Mouse (Mus musculus): ENCODE data around the gene Ctsll3.
A peak's percentile ranks its signal among the peaks of the same experiment; 100 is the strongest.

Ctsll3 gene

GRCm38 (mm10) chr13:60802749-60803148 lies at the start of gene Ctsll3:
Ctsll3 (minus strand) TSS chr13:60802849.
- DNase-seq (ENCODE audit: low spot score) = no peak

GRCm38 (mm10) chr13:60848241-60849120 lies 45.8 kb upstream of the Ctsll3 start:
- peak; percentile 53 for DNase-seq (ENCODE audit: low spot score)

GRCm38 (mm10) chr13:60843153-60843552 lies 40.5 kb upstream of the Ctsll3 start:
- DNase-seq (ENCODE audit: low spot score) = no peak

DNA sequence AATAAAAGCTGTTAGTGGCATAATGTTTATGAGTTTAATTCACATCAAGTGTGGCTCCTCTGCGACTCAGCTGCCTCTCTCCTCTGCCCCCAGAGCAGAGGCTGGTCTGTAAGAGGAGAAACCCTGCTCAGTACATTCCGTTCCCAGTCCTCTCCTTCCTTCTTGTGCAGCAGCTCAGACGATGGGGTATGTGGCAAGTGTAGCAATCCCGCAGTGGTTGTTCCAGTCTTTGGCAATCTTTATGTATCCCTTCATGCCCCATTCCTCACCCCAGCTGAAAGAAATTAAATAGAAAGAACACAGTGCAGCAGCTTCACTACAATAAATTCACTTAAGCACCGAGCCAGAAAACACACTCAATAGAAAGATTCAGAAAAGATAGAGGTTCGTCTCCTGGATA lies 40.1 kb upstream of the Ctsll3 start:
- no peak for DNase-seq (ENCODE audit: low spot score)

GRCm38 (mm10) chr13:60839353-60839902 lies 36.8 kb upstream of the Ctsll3 start:
- DNase-seq (ENCODE audit: low spot score) = no peak

- peak; percentile 48 for DNase-seq (ENCODE audit: low spot score)
These were observed 23.4 kb upstream of the Ctsll3 start for GRCm38 (mm10) chr13:60826052-60826451.

DNA sequence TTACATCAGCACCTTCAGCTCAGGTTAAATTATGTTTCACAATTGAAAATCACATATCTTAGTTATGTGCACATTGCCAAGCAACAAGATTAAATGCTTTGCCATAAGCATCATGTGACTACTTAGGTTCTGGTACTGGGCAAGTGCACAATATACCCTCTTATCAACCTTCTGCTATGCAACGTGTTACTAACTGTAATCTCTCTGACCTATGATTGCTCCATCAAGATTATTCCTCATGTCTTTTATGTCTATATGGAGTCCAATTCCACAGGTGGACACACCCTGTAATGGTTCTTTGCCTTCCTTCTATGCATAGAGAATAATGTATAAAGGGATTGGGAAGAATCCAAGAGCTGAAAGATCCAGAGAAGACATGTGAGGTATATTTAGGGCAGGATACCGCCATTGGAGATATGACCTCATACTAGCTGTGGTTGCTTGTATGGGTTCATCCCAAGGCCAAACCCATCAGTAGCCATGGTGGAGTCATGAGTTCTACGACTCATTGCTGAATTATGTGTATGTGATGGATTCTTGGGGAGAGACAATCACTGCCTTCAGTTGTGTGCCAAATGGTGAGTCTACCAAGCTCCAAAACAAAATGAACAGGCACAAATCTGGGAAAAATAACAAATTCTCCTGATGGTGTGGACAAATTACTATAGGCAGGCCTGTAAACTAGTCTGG lies 18.0 kb upstream of the Ctsll3 start:
- DNase-seq (ENCODE audit: low spot score) = no peak

DNA sequence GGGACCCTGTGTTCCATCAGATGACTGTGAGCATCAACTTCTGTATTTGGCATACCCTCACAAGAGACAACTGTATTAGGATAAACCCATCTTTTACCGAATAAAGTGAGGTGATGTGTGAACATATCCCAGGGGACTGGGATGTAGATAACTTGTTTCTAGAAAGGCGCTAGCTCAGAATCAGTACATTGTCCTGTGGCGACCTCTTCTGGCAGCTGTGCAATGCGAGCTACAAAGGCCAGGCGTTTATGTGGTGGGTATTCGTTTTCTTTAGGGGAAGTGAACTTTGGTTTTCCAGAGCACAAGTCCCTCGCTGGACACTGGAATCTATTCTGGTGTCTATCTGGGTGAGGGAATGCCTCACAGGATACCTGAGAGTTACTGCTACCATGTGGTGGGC lies 16.8 kb upstream of the Ctsll3 start:
- peak; percentile 30 for DNase-seq (ENCODE audit: low spot score)

- DNase-seq (ENCODE audit: low spot score) = peak; percentile 17
These were observed 11.1 kb upstream of the Ctsll3 start for GRCm38 (mm10) chr13:60813722-60814121.

DNA sequence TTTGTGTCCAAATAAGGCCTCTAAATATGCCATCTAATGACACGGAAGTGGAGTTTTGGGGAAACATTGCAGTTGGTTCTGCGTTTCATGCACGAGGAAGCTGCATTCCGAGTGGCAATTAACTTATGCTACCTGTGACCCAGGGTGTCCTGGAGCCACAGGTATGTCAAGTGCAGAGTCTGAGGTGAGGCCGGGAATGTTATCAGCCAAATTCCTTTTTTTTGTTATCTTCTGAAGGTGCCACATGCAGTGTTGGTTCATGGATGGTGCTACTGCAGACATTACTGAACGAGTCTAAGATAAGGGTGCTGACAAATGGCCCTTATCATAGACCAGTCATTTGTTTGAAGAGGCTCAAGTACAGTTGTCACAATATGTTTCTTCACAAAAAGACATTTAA lies 10.1 kb upstream of the Ctsll3 start:
- no peak for DNase-seq (ENCODE audit: low spot score)

DNA sequence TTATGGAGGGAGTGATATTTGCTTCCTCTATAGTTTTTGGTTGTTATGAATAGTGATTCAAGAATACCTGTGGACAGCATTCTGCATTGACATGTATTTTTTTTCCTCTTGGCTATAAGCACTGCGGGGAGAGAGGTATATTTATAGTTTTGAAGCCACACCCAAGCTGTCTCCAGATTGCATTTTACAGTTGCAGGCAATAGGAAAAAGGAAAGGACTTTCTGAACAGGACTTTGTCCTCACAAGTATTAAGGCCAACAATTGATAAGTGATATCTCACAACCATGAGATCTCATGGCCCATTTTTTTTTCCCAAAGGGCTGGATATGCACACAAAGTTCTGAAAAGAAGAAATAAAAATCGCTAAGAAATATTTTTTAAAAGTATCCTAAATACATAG lies 7.0 kb upstream of the Ctsll3 start:
- DNase-seq (ENCODE audit: low spot score) = no peak

- no peak for DNase-seq (ENCODE audit: low spot score)
These were observed 13.2 kb downstream of the Ctsll3 start for GRCm38 (mm10) chr13:60789466-60789865.

DNA sequence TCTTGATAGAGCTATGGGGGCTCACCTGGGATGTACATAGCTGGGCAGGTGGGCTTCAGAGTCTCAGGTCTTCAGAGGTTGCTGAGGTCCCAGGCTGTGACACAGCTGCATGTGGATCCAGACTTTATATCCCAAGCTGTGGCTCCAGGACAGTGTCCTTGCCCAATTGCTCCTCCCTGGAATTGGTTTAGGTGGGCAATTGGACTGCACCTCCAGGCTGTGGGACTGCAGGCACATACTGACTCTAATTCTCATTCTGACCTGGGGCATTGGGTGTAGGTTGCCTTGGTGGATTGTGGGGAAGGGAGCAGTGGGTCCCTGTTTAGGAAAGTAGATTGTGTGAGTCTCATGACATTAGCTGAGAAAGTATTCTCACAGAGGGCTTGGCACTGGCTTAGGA lies 16.4 kb downstream of the Ctsll3 start, which contains the start of gene BC051665:
TSS of gene BC051665 (minus strand) at position 101 of the 400 bp plus-strand sequence.
- DNase-seq (ENCODE audit: low spot score) = no peak

DNA sequence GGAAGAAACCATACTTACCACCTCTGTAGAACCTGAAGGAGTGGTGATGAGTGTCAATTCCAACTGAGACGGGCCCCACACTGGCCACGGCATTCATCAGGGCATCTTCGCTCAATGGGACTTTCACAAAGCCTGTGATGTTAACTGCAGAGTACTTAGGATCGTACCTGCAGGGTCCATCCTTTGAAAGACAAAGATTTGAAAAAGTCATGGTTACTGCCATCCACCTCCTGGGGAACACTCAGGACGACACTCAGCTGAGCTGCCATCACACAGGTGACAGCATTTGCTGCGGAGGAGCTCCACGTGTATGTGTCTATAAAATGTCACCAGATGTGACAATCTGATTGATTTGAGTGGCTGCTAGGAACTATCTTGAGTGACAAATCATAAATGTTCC lies 19.3 kb downstream of the Ctsll3 start:
- DNase-seq (ENCODE audit: low spot score) = no peak

GRCm38 (mm10) chr13:60780534-60780933 lies 22.1 kb downstream of the Ctsll3 start:
- no peak for DNase-seq (ENCODE audit: low spot score)

DNA sequence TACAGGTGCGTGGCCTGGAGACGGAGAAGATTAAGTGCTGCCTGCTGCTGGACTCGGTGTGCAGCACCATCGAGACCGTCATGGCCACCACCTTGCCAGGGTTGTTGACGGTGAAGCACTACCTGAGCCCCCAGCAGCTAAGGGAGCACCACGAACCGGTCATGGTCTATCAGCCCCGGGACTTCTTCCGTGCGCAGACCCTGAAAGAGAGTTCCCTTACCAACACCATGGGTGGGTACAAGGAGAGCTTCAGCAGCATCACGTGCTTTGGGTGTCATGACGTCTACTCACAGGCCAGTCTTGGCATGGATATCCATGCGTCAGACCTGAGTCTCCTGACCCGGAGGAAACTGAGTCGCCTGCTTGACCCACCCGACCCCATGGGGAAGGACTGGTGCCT lies 41.5 kb downstream of the Ctsll3 start:
- DNase-seq (ENCODE audit: low spot score) = no peak

- DNase-seq (ENCODE audit: low spot score) = no peak
These were observed 42.3 kb downstream of the Ctsll3 start for GRCm38 (mm10) chr13:60760392-60760791.

DNA sequence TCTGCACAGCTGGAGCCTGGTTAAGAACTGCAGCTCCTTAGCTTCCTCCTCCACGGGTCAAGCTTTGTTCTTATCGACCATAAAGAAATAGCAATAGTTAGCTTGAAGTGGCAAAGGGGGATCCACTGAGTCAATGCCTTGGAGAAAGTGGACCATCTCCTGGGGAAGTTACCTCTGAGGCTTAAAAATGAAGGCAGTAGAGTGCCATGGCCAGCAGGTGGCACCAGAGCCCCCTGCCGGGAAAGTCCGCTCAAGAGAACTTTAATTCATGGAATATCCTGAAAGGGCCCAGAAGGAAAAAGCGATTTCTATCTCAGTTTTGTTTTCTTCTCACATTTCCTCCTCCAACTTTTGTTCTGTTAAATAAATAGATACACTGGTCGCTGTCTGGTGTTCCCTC lies 43.5 kb downstream of the Ctsll3 start:
- DNase-seq (ENCODE audit: low spot score) = peak; percentile 29

DNA sequence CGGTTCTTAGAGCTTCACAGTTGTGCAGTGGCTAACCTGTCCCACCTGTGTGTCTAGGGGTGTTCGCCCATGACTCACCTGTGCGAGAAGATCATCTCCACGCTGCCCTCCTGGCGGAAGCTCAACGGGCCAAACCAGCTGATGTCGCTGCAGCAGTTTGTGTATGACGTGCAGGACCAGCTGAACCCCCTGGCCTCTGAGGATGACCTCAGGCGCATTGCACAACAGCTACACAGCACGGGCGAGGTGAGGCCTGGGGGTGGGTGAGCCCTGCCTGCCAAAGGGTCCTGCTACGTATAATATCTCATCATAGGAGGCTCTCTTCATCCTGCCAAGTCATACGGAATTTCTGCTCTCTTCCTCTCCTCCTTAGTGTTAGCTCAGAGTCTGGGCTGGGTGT lies 45.4 kb downstream of the Ctsll3 start:
- no peak for DNase-seq (ENCODE audit: low spot score)

GRCm38 (mm10) chr13:60755251-60755650 lies 47.4 kb downstream of the Ctsll3 start:
- no peak for DNase-seq (ENCODE audit: low spot score)

- DNase-seq (ENCODE audit: low spot score) = no peak
These were observed 49.4 kb downstream of the Ctsll3 start for GRCm38 (mm10) chr13:60753216-60753615.

- no peak for DNase-seq (ENCODE audit: low spot score)
These were observed 51.7 kb downstream of the Ctsll3 start for GRCm38 (mm10) chr13:60750930-60751329.

DNA sequence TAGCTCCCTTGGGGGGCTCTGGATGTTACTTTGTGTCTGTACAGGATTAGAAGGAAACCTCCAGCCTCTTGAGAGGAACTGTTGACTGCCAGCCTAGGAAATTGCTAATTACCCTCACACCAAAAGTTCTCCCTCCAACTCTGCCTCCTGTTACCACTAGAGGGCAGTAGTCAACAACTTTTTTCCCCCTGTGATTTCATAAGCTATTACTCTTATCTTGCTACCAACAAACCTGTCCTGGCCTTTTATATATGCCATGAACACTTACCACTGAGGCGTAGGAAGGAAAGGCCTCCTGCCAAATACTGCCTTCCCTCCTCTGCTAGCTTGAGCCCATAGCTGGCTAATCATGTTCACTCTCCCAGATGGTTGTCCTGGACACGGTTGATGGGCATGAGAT lies 54.1 kb downstream of the Ctsll3 start:
- DNase-seq (ENCODE audit: low spot score) = no peak
